Mouse (Mus musculus) layer of hippocampus, postnatal 36 days (tissue): Measurements from ENCODE around the gene Gm10471. TPM values are rescaled to one million over a fixed set of nuclear protein-coding genes. Genes with fewer than 3 reads are reported as not detected.
"Not testable (repeated sequence)": the region's sequence is repeated elsewhere in the genome, so short reads cannot be mapped to it uniquely, and the experiment has no call there.

Experiments used
- DNase-seq, 2 experiments: peaks; one replicate each; pipeline ENCODE4 v3.0.0; 2022
- total RNA-seq, 2 experiments: library from RNA; stranded (reverse); gene quantifications; 2 replicates each; pipeline ENCODE4 v1.2.3; 2021

Gene Gm10471
- not detected for total RNA-seq

- DNase-seq, result not testable (repeated sequence)
Measured at GRCm38 (mm10) chr5:26089191-26089590, at the start of gene Gm10471. TSS of gene Gm10471 (minus strand) at chr5:26089291.

DNA sequence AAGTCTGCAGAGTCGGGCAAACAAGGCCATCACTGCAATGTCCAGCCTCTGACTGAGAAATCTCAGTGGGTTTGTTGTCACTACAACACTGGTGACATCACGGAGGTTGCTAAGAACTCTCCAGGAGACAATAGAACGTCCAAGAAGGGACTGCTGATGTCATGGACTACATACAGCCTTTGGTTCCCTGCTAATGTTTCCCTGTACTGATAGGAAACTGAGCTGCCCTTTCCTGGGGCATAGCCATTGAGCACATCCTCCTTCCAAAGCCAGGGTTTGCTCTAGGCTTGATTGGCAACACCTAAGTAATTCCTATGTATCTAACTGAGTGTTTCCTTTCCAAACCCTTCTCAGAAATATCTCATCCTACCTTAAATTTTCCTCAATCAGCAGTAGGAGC lies 32.2 kb upstream of the Gm10471 start, which contains the start of gene Gm10220:
Gene Gm10220, minus strand, starts transcription at position 101 of the 400 bp plus-strand sequence.
- DNase-seq, result not testable (repeated sequence)

GRCm38 (mm10) chr5:26105262-26105661 lies 16.2 kb upstream of the Gm10471 start, which contains the start of gene 5031410I06Rik:
TSS of gene 5031410I06Rik (minus strand) at chr5:26105362.
- DNase-seq, result not testable (repeated sequence)

GRCm38 (mm10) chr5:26079023-26079422 lies 10.1 kb downstream of the Gm10471 start:
- DNase-seq, result not testable (repeated sequence)

DNA sequence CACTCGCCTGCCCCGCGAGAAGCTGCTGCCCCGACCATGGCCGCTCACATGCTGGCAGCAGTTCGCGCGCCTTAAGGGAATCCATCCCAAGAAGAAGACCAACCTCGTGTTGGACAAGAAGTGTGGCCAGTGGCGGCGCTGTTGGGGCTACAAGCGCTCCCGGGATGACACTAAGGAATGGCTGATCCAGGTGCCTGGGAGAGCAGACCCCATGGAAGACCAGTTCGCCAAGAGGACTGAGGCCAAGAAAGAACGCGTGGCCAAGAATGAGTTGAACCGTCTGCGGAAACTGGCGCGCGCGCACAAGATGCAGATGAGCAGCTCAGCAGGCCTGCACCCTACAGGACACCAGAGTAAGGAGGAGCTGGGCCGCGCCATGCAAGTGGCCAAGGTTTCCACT lies 18.4 kb downstream of the Gm10471 start:
- no peak for DNase-seq

- not testable (repeated sequence) for DNase-seq
Measured at GRCm38 (mm10) chr5:26058481-26058880, 30.6 kb downstream of the Gm10471 start, which contains the start of gene Gm7347. TSS of gene Gm7347 (minus strand) at chr5:26058581.

GRCm38 (mm10) chr5:26039458-26039857 lies 49.6 kb downstream of the Gm10471 start, which contains the start of gene Speer4a:
TSS of gene Speer4a (minus strand) at chr5:26039558.
- DNase-seq, result not testable (repeated sequence)

Other genes with a start within 250 kb of the Gm10471 start
- gene Gm21663, start 146.9 kb downstream of the Gm10471 start, total RNA-seq, result not detected
- not detected for gene Gm21671, start 134.9 kb downstream of the Gm10471 start, total RNA-seq
- not detected for gene Gm21680, start 116.6 kb downstream of the Gm10471 start, total RNA-seq
- not detected for gene Gm21698, start 100.6 kb downstream of the Gm10471 start, total RNA-seq
- gene Gm1979, start 84.5 kb downstream of the Gm10471 start, total RNA-seq, result not detected
- not detected for gene Gm5862, start 66.4 kb downstream of the Gm10471 start, total RNA-seq
- not detected for gene Speer4a, start 49.7 kb downstream of the Gm10471 start, total RNA-seq
- gene Gm7347, start 30.7 kb downstream of the Gm10471 start, total RNA-seq, result not detected
- gene 5031410I06Rik, start 16.1 kb upstream of the Gm10471 start, total RNA-seq, result not detected
- not detected for gene Gm10220, start 32.1 kb upstream of the Gm10471 start, total RNA-seq
- under 1 TPM; 0.40 to 0.53 TPM for gene Gm7361, start 168.4 kb upstream of the Gm10471 start, total RNA-seq